Mouse (Mus musculus) T-cell, adult 2 months (primary cell): ENCODE results near the gene Hmgb2.
A peak's percentile ranks its signal among the peaks of the same experiment; 100 is the strongest.
"Not testable (repeated sequence)": the region's sequence is repeated elsewhere in the genome, so short reads cannot be mapped to it uniquely, and the experiment has no call there.

Experiments used
- DNase-seq: peaks from one replicate; pipeline ENCODE4 v3.0.0; 2022; ENCODE audit warnings: low spot score

Gene Hmgb2

GRCm38 (mm10) chr8:57510791-57511315 lies 854 bp upstream of the Hmgb2 start:
- no peak for DNase-seq

GRCm38 (mm10) chr8:57512141-57513056 lies 692 bp downstream of the Hmgb2 start:
- DNase-seq = no peak

DNA sequence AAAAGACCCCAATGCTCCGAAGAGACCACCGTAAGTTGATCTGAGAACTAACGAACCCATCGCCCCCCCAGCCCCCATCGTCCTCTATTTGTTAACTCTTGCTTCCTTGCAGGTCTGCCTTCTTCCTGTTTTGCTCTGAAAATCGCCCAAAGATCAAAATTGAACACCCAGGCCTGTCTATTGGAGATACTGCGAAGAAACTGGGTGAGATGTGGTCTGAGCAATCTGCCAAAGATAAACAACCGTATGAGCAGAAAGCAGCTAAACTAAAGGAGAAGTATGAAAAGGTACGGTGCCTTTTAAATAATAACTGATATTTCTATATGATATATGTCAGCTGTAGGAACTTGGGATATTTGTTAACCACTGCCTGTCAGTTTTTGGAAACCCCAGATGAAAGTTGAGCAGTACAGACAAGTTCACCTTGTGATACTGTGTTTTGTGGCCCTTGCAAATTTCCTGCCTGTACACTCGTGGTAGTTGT lies 1.5 kb downstream of the Hmgb2 start:
- DNase-seq = not testable (repeated sequence)

- not testable (repeated sequence) for DNase-seq
Measured at GRCm38 (mm10) chr8:57516685-57517084, 5.0 kb downstream of the Hmgb2 start.

- no peak for DNase-seq
Measured at GRCm38 (mm10) chr8:57517723-57518122, 6.0 kb downstream of the Hmgb2 start.

DNA sequence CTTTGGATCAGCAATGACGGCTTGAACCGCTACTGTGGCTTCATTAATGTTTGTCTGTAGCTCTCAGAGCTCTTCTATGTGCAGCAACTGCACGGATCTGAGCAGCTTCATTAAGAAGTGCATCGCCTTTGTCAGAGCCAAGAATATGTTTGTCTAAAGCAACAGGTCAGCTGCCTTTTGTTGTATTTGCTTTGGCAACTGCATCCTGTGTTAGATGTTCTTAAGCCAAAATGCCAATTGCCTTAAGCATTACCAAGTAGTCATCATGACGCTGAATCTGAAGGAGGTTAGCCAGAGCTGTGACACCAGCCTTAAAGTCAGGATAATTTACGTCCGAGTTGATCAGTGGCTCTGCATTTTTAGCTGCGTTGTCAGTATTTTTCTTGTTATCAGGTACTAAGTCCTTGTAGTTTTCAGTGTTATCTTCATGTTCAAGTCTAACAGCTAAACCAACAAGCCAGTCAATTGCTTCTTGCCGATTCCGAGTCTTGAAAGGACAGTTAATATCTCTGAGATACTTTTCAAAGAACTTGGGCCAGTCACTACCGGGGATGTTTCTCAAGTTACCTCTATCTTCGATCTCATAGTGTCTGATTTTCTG lies 8.6 kb downstream of the Hmgb2 start:
- DNase-seq = no peak

GRCm38 (mm10) chr8:57528036-57528435 lies 16.3 kb downstream of the Hmgb2 start:
- DNase-seq = no peak

- DNase-seq = no peak
Measured at GRCm38 (mm10) chr8:57530238-57530637, 18.5 kb downstream of the Hmgb2 start.

GRCm38 (mm10) chr8:57530666-57531349 lies 19.1 kb downstream of the Hmgb2 start:
- peak; percentile 67 for DNase-seq

- DNase-seq = no peak
Measured at GRCm38 (mm10) chr8:57532223-57532622, 20.5 kb downstream of the Hmgb2 start.

GRCm38 (mm10) chr8:57533106-57533505 lies 21.4 kb downstream of the Hmgb2 start:
- no peak for DNase-seq

DNA sequence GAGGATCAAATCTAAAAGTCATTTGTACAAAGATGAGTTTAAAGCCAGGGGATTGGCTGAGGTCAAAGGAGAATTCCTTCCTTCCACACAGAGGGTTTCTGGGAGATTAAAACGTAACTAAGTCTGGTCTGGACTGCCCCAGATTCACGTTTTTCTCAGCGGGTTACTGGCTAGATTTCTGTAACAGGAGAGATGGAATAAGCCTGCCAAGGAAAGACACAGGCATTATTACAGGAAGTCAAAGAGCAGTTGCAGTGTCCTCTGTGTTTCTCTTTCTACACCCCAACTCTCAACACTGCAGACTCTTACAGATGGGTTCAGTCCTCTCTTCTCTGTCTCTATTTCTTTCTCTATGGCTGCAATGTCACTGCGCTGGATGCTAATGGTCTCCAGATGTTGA lies 22.8 kb downstream of the Hmgb2 start:
- DNase-seq = no peak

GRCm38 (mm10) chr8:57536167-57536566 lies 24.5 kb downstream of the Hmgb2 start:
- DNase-seq = no peak

DNA sequence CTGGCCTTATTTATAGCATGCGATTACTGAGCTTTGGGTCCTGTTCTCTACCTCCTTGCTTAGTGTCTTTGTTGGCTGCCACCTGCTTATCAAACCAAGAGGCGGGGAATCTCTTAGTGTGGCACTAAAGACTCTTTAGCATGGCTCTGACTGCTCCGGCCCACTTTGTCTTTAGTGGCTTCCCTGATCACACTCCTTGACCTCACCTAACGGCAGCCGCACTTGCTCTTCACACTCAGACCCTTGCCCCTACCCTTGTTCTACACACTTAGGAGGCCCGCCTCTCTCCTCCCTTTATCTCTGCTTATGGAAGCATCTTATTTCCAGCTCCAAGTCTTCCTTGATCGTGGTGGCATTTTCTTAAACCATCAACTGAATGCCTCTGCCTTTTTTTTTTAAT lies 26.9 kb downstream of the Hmgb2 start:
- DNase-seq = no peak

GRCm38 (mm10) chr8:57540110-57540838 lies 28.6 kb downstream of the Hmgb2 start:
- peak; percentile 34 for DNase-seq

DNA sequence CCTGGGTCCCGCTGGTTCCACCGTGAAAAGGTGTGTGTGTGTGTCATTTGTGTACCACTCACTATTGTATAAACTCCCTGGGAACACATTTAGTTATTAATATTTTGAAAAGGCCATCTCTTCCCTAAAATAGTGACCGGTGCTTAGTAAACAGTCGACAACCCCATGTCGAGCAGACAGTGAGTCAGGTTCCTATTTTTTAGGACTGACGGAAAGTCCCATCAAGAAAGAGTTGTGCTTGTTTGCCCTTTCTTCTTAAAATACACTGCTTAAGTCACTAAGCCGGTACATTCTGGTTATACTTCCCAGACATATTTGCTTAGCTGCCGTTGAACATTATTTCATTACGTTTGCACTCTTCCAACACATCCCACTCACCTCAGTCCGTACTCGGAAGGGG lies 29.2 kb downstream of the Hmgb2 start:
- DNase-seq = no peak

DNA sequence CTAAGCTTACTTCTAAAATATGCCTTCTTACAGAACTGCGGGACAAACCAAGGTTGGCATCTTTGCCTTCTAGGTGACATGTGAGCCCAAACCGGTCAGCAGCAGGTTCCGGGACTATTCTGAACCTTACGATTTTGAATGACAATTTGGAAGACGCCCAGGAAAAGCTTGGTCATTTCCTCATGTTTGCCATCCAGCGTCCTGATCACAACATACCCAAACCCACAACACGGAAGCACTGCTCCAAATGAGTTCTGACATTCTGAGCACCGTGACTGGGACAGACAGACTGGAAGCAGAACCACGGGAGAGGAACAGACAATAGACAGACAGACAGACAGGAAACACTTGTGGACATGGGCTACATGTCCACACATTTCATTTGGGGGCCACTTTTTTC lies 29.7 kb downstream of the Hmgb2 start:
- no peak for DNase-seq

DNA sequence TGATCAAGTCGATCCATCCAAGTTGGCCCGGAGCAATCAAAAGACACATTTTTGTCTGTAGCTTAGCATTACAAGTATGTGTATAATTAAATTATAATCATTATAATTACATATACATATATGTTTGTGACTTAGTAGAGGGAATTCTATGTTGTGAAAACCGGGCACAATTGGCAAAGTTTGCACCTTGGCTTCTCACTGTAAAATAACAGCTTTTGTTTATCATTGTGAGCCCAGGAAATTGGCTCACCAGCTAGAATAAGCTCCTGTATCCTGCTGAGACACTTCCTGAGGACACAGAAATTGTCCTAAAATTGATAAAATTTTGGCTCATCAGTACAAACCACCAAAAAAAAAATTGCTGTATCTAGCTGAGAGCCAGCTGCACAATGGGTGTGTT lies 34.7 kb downstream of the Hmgb2 start:
- no peak for DNase-seq

GRCm38 (mm10) chr8:57546834-57547233 lies 35.1 kb downstream of the Hmgb2 start:
- DNase-seq = no peak

- no peak for DNase-seq
Measured at GRCm38 (mm10) chr8:57547581-57547980, 35.9 kb downstream of the Hmgb2 start.

DNA sequence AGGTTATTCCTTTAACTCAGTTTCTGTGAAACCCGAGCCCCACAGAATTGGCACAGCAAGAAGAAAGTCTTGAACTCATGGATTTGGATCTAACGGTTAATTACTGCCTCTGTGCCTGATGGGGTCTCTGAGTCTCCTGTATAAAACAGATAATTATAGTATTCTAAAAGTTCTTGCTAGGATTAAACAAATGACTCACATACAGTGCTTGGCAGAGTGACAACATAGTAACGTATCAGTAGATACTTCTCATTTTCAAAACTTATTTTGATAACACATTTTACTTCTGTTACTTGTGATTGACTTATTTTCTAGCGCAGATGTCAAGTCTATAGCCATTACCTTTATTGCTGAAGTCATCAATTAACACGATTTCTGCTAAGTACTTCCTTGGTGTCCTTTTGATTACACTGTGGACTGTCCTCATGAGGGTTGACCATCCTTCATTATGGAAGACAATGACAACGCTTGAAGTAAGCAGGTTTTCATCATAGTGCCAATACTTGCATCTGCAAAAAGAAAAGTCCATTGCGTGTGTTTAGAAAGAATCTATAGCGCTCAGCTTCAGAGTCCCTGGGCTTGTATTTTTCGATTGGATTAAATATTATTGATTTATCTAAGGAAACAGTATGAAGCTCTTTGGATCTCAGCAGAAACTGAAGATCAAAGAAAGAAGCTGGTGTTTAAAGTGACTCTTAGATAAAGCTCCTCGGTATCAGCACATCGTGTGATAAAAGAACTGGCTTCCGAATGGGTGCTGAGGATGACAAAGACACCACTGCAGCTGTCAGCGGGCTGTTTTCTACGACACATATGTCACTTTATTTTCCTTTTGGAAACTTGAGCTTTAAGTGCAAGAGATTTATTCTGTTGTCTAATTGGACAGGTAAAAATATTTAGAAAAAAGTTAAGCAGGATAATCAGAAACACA lies 40.7 kb downstream of the Hmgb2 start:
- DNase-seq = no peak
